Mouse (Mus musculus) forebrain, postnatal 0 days (tissue): Measurements from ENCODE around the gene Itgal. TPM values are rescaled to one million over a fixed set of nuclear protein-coding genes. Genes with fewer than 3 reads are reported as not detected.

Experiments used
- ATAC-seq: fragments of 200-750 bp; cut with Nextera tagmentation; 2 replicates; pipeline ENCODE4 v1.8.0; 2017; ENCODE audit warnings: mild to moderate bottlenecking, moderate library complexity
- DNase-seq: peaks from one replicate; pipeline ENCODE4 v3.0.0-alpha.2; 2015
- H3K27ac ChIP-seq: fragments of 300-500 bp; sonication (generic); 2 replicates; pipeline ENCODE4 v1.5.1; 2014; ENCODE audit warnings: low read depth, mild to moderate bottlenecking, antibody characterized with exemption, low read length, moderate library complexity, mixed read lengths
- H3K27me3 ChIP-seq: fragments of 300-500 bp; sonication (generic); 2 replicates; pipeline ENCODE4 v1.6.1; 2014; ENCODE audit warnings: mild to moderate bottlenecking, low read length, mixed read lengths; ENCODE audit not compliant: insufficient read depth
- H3K36me3 ChIP-seq: fragments of 300-500 bp; sonication (generic); 2 replicates; pipeline ENCODE4 v1.6.1; 2014; ENCODE audit warnings: mild to moderate bottlenecking, moderate library complexity; ENCODE audit not compliant: insufficient read depth
- H3K4me1 ChIP-seq: fragments of 300-500 bp; sonication (generic); 2 replicates; pipeline ENCODE4 v1.6.1; 2014; ENCODE audit warnings: antibody characterized with exemption; ENCODE audit not compliant: insufficient read depth
- H3K4me2 ChIP-seq: fragments of 300-500 bp; sonication (generic); 2 replicates; pipeline ENCODE4 v1.6.1; 2014; ENCODE audit warnings: low read depth, mild to moderate bottlenecking, moderate library complexity
- H3K4me3 ChIP-seq: fragments of 300-500 bp; sonication (generic); 2 replicates; pipeline ENCODE4 v1.5.1; 2014; ENCODE audit warnings: low read depth, low read length, mixed read lengths
- H3K9ac ChIP-seq: fragments of 300-500 bp; sonication (generic); 2 replicates; pipeline ENCODE4 v1.6.1; 2014; ENCODE audit warnings: mild to moderate bottlenecking
- H3K9me3 ChIP-seq: fragments of 300-500 bp; sonication (generic); 2 replicates; pipeline ENCODE4 v1.6.1; 2016; ENCODE audit warnings: low read length
- CTCF ChIP-seq: sonication (generic); IDR thresholded peaks from 2 replicates; pipeline ENCODE4 v1.5.1; 2016; ENCODE audit warnings: antibody characterized with exemption, control low read depth, low read depth
- WGBS: fragments of 180-500 bp; shearing (Covaris S2); extraction: QIAGEN DNeasy Blood & Tissue Kit; methylation state at CpG from one replicate; pipeline ENCODE4 v1.1.7; 2014; 5-methylcytosine and 5-hydroxymethylcytosine counted together
- polyA plus RNA-seq: library from polyadenylated mRNA; unstranded; fragments of >200 nt; fragmentation: Nextera tagmentation; extraction: Ambion mirVana; gene quantifications from 2 replicates; pipeline ENCODE4 v1.2.1, GENCODE M21; 2015
- total RNA-seq: library from RNA; depleted of rRNA; stranded (reverse); fragments of >200 nt; gene quantifications from 2 replicates; pipeline ENCODE4 v1.2.3, GENCODE M21; 2014

Gene Itgal
- total and polyA plus RNA-seq, 2 experiments from 2014 or later, result 0.56 to 0.76 TPM

GRCm38 (mm10) chr7:127296786-127297555 lies 911 bp downstream of the Itgal start:
- Histone ChIP-seq H3K27ac (no peak overlapping the region), H3K4me1 (no peaks in the 10 kb centered on the region), H3K27me3 (no peaks in the 10 kb centered on the region), H3K9me3 (no peaks in the 10 kb centered on the region), H3K4me2 (no peak overlapping the region), H3K4me3 (no peak overlapping the region), H3K36me3 (no peaks in the 10 kb centered on the region), H3K9ac (no peak overlapping the region)
- WGBS, result 83% methylated on average over 5 of the region's 5 CpGs
- no peak for TF ChIP-seq CTCF
- DNase-seq, result no peak
- no peak for ATAC-seq

- Histone ChIP-seq H3K27ac (no peak overlapping the region), H3K36me3 (no peaks in the 10 kb centered on the region), H3K4me1 (no peaks in the 10 kb centered on the region), H3K27me3 (no peaks in the 10 kb centered on the region), H3K4me2 (no peak overlapping the region), H3K9me3 (no peaks in the 10 kb centered on the region), H3K4me3 (no peak overlapping the region), H3K9ac (no peak overlapping the region)
- ATAC-seq, result no peak
- no peak for DNase-seq
- 92% methylated on average over 5 of the region's 5 CpGs for WGBS
- no peak for TF ChIP-seq CTCF
These were observed 1.6 kb downstream of the Itgal start for GRCm38 (mm10) chr7:127297586-127298193.

- no peak for DNase-seq
- Histone ChIP-seq H3K36me3 (no peaks in the 10 kb centered on the region), H3K4me2 (no peak overlapping the region), H3K27ac (no peak overlapping the region), H3K4me1 (no peaks in the 10 kb centered on the region), H3K27me3 (no peaks in the 10 kb centered on the region), H3K9ac (no peak overlapping the region), H3K9me3 (no peaks in the 10 kb centered on the region), H3K4me3 (no peak overlapping the region)
- WGBS, result 83% methylated on average over 2 of the region's 2 CpGs
- TF ChIP-seq CTCF, result no peak
- no peak for ATAC-seq
These were observed 12.4 kb downstream of the Itgal start for GRCm38 (mm10) chr7:127308431-127308830.

- Histone ChIP-seq H3K4me1 (no peaks in the 10 kb centered on the region), H3K4me2 (no peak overlapping the region), H3K4me3 (no peak overlapping the region), H3K27me3 (no peaks in the 10 kb centered on the region), H3K9ac (no peak overlapping the region), H3K36me3 (no peaks in the 10 kb centered on the region), H3K9me3 (no peaks in the 10 kb centered on the region), H3K27ac (no peak overlapping the region)
- DNase-seq (peak; percentile 89), ATAC-seq (peak; percentile 78)
- WGBS, result 62% methylated on average over 4 of the region's 4 CpGs
- TF ChIP-seq CTCF, result peak; percentile 89
These were observed 12.8 kb downstream of the Itgal start for GRCm38 (mm10) chr7:127308887-127309286.

GRCm38 (mm10) chr7:127309951-127310350 lies 13.9 kb downstream of the Itgal start:
- ATAC-seq, result no peak
- TF ChIP-seq CTCF, result no peak

GRCm38 (mm10) chr7:127313912-127314311 lies 17.9 kb downstream of the Itgal start:
- H3K9me3 ChIP-seq, result no peaks in the 10 kb centered on the region
- ATAC-seq (no peak), DNase-seq (no peak)
- H3K27ac ChIP-seq, result no peak overlapping the region
- H3K4me2 ChIP-seq, result no peak overlapping the region
- no peak for TF ChIP-seq CTCF
- H3K27me3 ChIP-seq, result no peaks in the 10 kb centered on the region
- H3K4me3 ChIP-seq, result no peak overlapping the region
- no peaks in the 10 kb centered on the region for H3K4me1 ChIP-seq
- 35% methylated on average over 8 of the region's 8 CpGs for WGBS
- H3K9ac ChIP-seq, result no peak overlapping the region
- H3K36me3 ChIP-seq, result no peaks in the 10 kb centered on the region

More at GRCm38 (mm10) chr7:127309951-127310350, 13.9 kb downstream of the Itgal start:
- DNase-seq, result no peak
- Histone ChIP-seq H3K27ac (no peak overlapping the region), H3K4me1 (no peaks in the 10 kb centered on the region), H3K27me3 (no peaks in the 10 kb centered on the region), H3K4me2 (no peak overlapping the region), H3K4me3 (no peak overlapping the region), H3K36me3 (no peaks in the 10 kb centered on the region), H3K9me3 (no peaks in the 10 kb centered on the region), H3K9ac (no peak overlapping the region)
- 73% methylated on average over 12 of the region's 12 CpGs for WGBS

GRCm38 (mm10) chr7:127321106-127321505 lies 25.0 kb downstream of the Itgal start:
- no peak overlapping the region for H3K4me3 ChIP-seq
- DNase-seq (no peak), ATAC-seq (no peak)
- H3K4me1 ChIP-seq, result no peaks in the 10 kb centered on the region
- no peak overlapping the region for H3K9ac ChIP-seq
- H3K4me2 ChIP-seq, result no peak overlapping the region
- no peak for TF ChIP-seq CTCF
- no peaks in the 10 kb centered on the region for H3K36me3 ChIP-seq
- 77% methylated on average over 4 of the region's 4 CpGs for WGBS
- H3K9me3 ChIP-seq, result no peaks in the 10 kb centered on the region
- H3K27me3 ChIP-seq, result no peaks in the 10 kb centered on the region
- H3K27ac ChIP-seq, result no peak overlapping the region
